Comparison of ENCODE assay signal across 8 mouse cellular contexts in the genomic region with DNA sequence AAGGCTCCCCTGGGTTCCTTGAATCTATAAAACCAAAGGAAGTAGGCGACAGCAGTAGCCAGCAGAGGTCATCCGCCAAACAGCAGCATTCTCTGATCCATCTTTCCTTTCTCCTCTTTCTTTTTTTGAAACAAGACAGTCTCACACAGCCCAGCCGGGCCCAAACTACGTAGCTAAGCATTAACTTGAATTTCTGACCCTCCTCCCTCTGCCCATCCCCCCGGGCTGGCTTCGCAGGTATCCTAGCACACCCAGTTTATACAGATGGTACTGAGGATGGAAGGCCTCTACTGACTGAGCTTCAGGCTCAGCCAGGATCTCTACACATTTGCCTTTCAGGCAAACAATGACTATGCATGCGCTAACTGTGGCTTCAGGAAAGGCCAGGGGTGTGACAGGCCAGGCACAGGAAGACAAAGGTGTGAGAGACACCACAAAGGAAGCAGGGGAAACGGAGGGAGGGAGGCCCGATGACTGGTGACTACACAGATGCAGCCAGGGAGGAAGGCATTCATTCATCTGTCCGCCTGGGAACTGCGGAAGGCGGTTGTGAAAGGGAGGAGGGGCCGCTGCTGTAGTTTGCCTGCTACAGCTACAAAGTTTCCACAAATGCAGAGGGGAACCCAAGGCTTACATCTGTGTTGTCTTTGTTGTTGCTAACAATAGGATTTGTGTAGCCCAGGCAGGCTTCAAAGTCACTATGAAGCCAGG. TPM values are rescaled to one million over a fixed set of nuclear protein-coding genes. Genes with fewer than 3 reads are reported as not detected.
DNase-seq lines count a peak whose midpoint lies in the region; ATAC-seq and TF ChIP-seq lines count a peak whose summit lies in the region.

No protein-coding gene starts in this region.

- H3K27ac ChIP-seq in thymus, adult 2 months (ENCODE audit: control insufficient read depth, insufficient read depth, low read length): no peak overlapping the region
- peak overlapping the region; percentile 59 for H3K27ac ChIP-seq in heart, embryonic 10.5 days
- peak overlapping the region; percentile 76; the same call in 1 of the 2 replicates for H3K27ac ChIP-seq in kidney, postnatal 0 days
- peak overlapping the region; percentile 69 for H3K27ac ChIP-seq in midbrain, embryonic 15.5 days

- no peaks in the 10 kb centered on the region for H3K9me3 ChIP-seq in heart, embryonic 10.5 days
- no peaks in the 10 kb centered on the region for H3K9me3 ChIP-seq in kidney, postnatal 0 days (replicated peaks; ENCODE audit: low read length)
- no peaks in the 10 kb centered on the region for H3K9me3 ChIP-seq in midbrain, embryonic 15.5 days

- no peak for ATAC-seq in kidney, postnatal 0 days (replicated peaks; ENCODE audit: low FRiP score, low read depth)
- no peak for ATAC-seq in midbrain, embryonic 15.5 days (replicated peaks)
- ATAC-seq in erythroid progenitor cell, adult 5-6 weeks (replicated peaks; ENCODE audit: low FRiP score, poor library complexity, severe bottlenecking): no peak

- TF ChIP-seq CTCF in thymus, adult 2 months (IDR thresholded peaks at IDR 0.05; ENCODE audit: borderline replicate concordance, control insufficient read depth, extremely low read depth, insufficient read depth, low read length, poor library complexity): peak; percentile 33; the same call in 1 of the 2 replicates
- TF ChIP-seq CTCF in kidney, postnatal 0 days (IDR thresholded peaks at IDR 0.05; ENCODE audit: low read depth): no peak; the same call in 1 of the 2 replicates

- no peaks in the 10 kb centered on the region for H3K36me3 ChIP-seq in thymus, adult 2 months (ENCODE audit: control insufficient read depth, insufficient read depth, low read length)
- H3K36me3 ChIP-seq in heart, embryonic 10.5 days: peaks cover 69% of the 10 kb centered on the region
- peaks cover 29% of the 10 kb centered on the region for H3K36me3 ChIP-seq in kidney, postnatal 0 days (ENCODE audit: insufficient read depth, low read length)
- peaks cover 21% of the 10 kb centered on the region for H3K36me3 ChIP-seq in midbrain, embryonic 15.5 days (replicated peaks)

- H3K4me1 ChIP-seq in thymus, adult 2 months (replicated peaks; ENCODE audit: control insufficient read depth, insufficient read depth, low read length): peaks cover 33% of the 10 kb centered on the region
- peaks cover 29% of the 10 kb centered on the region for H3K4me1 ChIP-seq in heart, embryonic 10.5 days
- H3K4me1 ChIP-seq in kidney, postnatal 0 days (replicated peaks; ENCODE audit: insufficient read depth, low read length): peaks cover 10% of the 10 kb centered on the region; the same call in 1 of the 2 replicates
- H3K4me1 ChIP-seq in midbrain, embryonic 15.5 days: peaks cover 28% of the 10 kb centered on the region

- DNase-seq in thymus, adult 2 months: no peak
- no peak for DNase-seq in thymus, postnatal 10 days (ENCODE audit: low spot score in 2 of 2)
- DNase-seq in heart, embryonic 10.5 days (ENCODE audit: low spot score): no peak
- peak; percentile 73 for DNase-seq in kidney, postnatal 0 days (ENCODE audit: low spot score)
- no peak for DNase-seq in right cerebral cortex, postnatal 25 days
- DNase-seq in layer of hippocampus, adult 11-12 months (ENCODE audit: low spot score): no peak

- no peak overlapping the region for H3K4me2 ChIP-seq in kidney, postnatal 0 days (ENCODE audit: low read length)
- peak overlapping the region; percentile 14; the same call in 1 of the 2 replicates for H3K4me2 ChIP-seq in midbrain, embryonic 15.5 days

- no peak for TF ChIP-seq POLR2A in thymus, adult 2 months (IDR thresholded peaks at IDR 0.05; ENCODE audit: control insufficient read depth, extremely low read depth, insufficient read depth, low read length, poor library complexity)

- 19% methylated on average over 13 of the region's 13 CpGs for WGBS in thymus, adult 2 months
- WGBS in heart, embryonic 10.5 days: 49% methylated on average over 13 of the region's 13 CpGs
- WGBS in kidney, postnatal 0 days: 32% methylated on average over 13 of the region's 13 CpGs
- WGBS in midbrain, embryonic 15.5 days: 23% methylated on average over 13 of the region's 13 CpGs

- 0 out of 2 replicates have a peak overlapping the region, but pooled peaks have one; percentile 23 for H3K9ac ChIP-seq in kidney, postnatal 0 days (ENCODE audit: low read depth, low read length)
- H3K9ac ChIP-seq in midbrain, embryonic 15.5 days: peak overlapping the region; percentile 20

- no peaks in the 10 kb centered on the region for H3K27me3 ChIP-seq in thymus, adult 2 months (ENCODE audit: control insufficient read depth, insufficient read depth, low read length)
- H3K27me3 ChIP-seq in heart, embryonic 10.5 days (ENCODE audit: insufficient read depth, poor library complexity, severe bottlenecking): no peaks in the 10 kb centered on the region
- no peaks in the 10 kb centered on the region for H3K27me3 ChIP-seq in kidney, postnatal 0 days (ENCODE audit: insufficient read depth, low read length)
- H3K27me3 ChIP-seq in midbrain, embryonic 15.5 days (replicated peaks): no peaks in the 10 kb centered on the region

- H3K4me3 ChIP-seq in thymus, adult 2 months (ENCODE audit: control insufficient read depth, insufficient read depth, low read length): no peak overlapping the region
- no peak overlapping the region for H3K4me3 ChIP-seq in heart, embryonic 10.5 days
- H3K4me3 ChIP-seq in kidney, postnatal 0 days (replicated peaks; ENCODE audit: low read depth, low read length): no peak overlapping the region
- no peak overlapping the region for H3K4me3 ChIP-seq in midbrain, embryonic 15.5 days

RNA-seq across cellular contexts. Expression of a gene that starts 14.3 kb away (rescaled TPM):
- 25.8 and 29.9 TPM in 2 replicates for polyA plus RNA-seq in thymus, adult 2 months (2012; rRNA removed)
- polyA plus RNA-seq in heart, embryonic 10.5 days (2016; fragmentation: Nextera tagmentation; extraction: Ambion mirVana): 13.4 and 14.6 TPM in 2 replicates
- 9.6 and 9.9 TPM in 2 replicates for polyA plus RNA-seq in kidney, postnatal 0 days (2015; fragmentation: Nextera tagmentation; extraction: Ambion mirVana)
- polyA plus RNA-seq in midbrain, embryonic 15.5 days (2015; fragmentation: Nextera tagmentation; extraction: Ambion mirVana): 41.6 and 43.0 TPM in 2 replicates
- 0.42 and 4.0 TPM in 2 replicates for total RNA-seq in erythroid progenitor cell, adult 5-6 weeks (2015; ENCODE audit: low replicate concordance)
- total RNA-seq in erythroid progenitor cell, adult 5-6 weeks (2017; ENCODE audit: low replicate concordance): 2.4 and 2.7 TPM in 2 replicates

RNA-seq across cellular contexts. Expression of a gene that starts 25.6 kb away (rescaled TPM):
- 6,903 and 9,637 TPM in 2 replicates for polyA plus RNA-seq in thymus, adult 2 months (2012; rRNA removed)
- polyA plus RNA-seq in heart, embryonic 10.5 days (2016; fragmentation: Nextera tagmentation; extraction: Ambion mirVana): 6,505 and 8,921 TPM in 2 replicates
- polyA plus RNA-seq in kidney, postnatal 0 days (2015; fragmentation: Nextera tagmentation; extraction: Ambion mirVana): 14,836 and 15,514 TPM in 2 replicates
- polyA plus RNA-seq in midbrain, embryonic 15.5 days (2015; fragmentation: Nextera tagmentation; extraction: Ambion mirVana): 13,428 and 14,272 TPM in 2 replicates
- 4,902 and 5,552 TPM in 2 replicates for total RNA-seq in erythroid progenitor cell, adult 5-6 weeks (2015; ENCODE audit: low replicate concordance)
- total RNA-seq in erythroid progenitor cell, adult 5-6 weeks (2017; ENCODE audit: low replicate concordance): 1,509 and 1,723 TPM in 2 replicates
